Mouse (Mus musculus): ENCODE results near the gene Pkd1l2.

Pkd1l2 gene

GRCm38 (mm10) chr8:117082399-117082872, at the start of gene Pkd1l2:
Pkd1l2 (minus strand) TSS chr8:117082449.
- in situ Hi-C loops (cut with MboI; ENCODE audit: low pct_unique_long_range_greater_than_20kb in 1 of 2, low sequenced_read_pairs in 2 of 2, unreplicated experiment in 1 of 2), result no loop called here

DNA sequence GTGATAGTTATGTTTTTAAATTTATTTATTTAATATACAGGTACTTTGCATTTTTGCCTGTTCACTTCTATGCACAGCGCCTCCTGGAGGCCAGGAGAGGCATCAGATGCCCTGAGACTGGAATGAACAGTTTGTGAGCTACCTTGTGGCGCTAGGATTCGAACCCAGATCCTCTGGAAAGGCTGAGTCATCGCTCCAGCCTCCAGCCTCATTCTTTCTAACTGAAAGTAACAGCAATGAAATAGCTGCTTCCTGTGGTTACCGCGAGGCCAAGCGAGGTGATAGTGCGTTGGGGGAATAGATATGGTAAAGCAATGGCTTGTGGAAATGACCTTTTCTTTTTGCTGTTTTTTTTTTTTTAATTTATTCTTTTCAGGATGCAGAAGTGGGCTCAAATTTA, 44.8 kb upstream of the Pkd1l2 start:
- in situ Hi-C loops (cut with MboI; ENCODE audit: low pct_unique_long_range_greater_than_20kb in 1 of 2, low sequenced_read_pairs in 2 of 2, unreplicated experiment in 1 of 2), result no loop called here

- in situ Hi-C loops (cut with MboI; ENCODE audit: low pct_unique_long_range_greater_than_20kb in 1 of 2, low sequenced_read_pairs in 2 of 2, unreplicated experiment in 1 of 2), result no loop called here
These were observed 44.2 kb upstream of the Pkd1l2 start for GRCm38 (mm10) chr8:117126411-117126810.

DNA sequence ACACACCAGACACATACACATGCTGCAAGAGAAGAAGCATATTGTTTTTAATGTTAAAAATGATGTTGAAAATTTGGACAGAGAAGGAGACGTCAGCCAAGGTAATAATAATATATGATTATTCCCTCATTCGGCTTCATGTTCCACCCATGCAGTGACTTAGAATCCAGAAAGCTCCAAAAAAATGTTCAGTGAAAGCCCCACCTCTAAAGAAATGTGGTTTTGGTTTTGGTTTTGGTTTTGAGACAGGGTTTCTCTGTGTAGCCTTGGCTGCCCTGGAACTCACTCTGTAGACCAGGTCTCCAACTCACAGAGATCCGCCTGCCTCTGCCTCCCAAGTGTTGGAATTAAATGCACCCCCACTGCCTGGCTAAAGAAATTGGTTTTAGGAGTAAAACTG, 43.6 kb upstream of the Pkd1l2 start:
- in situ Hi-C loops (cut with MboI; ENCODE audit: low pct_unique_long_range_greater_than_20kb in 1 of 2, low sequenced_read_pairs in 2 of 2, unreplicated experiment in 1 of 2), result no loop called here

DNA sequence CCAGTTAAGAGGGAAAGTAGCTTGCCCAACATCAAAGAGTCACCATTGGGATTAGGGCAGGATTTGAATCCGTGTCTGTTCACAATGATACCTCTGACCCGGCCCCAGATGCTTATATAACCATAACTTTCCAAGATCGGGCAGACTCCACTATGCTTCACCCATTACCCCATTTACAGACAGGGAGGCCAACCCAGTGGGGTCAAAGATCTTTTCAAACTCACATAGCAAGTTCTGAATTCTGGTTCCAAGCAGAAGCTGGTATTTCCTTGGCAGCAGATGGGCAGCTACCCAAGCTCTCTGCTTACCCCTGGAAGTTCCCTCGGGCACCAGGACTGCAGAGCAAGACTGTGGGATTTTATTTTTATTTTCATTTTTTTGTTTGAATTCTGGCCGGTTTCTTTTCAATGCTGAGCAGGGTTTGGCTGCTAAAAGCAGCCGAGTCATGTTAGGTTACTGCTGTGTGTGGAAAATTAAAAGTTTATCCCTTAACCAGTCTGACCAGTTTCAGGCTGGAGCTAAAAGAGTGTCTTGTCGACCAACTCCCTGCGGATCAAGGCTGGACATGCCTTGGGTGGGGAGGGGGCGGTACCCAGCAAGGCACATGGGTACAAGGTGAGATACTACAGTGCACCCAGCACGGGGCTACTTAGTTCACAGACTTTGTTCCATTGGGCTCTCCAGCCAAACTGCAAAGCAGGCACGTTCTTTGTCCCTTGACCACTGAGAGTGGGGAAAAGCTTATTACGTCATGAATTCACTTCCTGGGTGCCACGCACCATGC, 41.8 kb upstream of the Pkd1l2 start:
- in situ Hi-C loops (cut with MboI; ENCODE audit: low pct_unique_long_range_greater_than_20kb in 1 of 2, low sequenced_read_pairs in 2 of 2, unreplicated experiment in 1 of 2), result no loop called here

DNA sequence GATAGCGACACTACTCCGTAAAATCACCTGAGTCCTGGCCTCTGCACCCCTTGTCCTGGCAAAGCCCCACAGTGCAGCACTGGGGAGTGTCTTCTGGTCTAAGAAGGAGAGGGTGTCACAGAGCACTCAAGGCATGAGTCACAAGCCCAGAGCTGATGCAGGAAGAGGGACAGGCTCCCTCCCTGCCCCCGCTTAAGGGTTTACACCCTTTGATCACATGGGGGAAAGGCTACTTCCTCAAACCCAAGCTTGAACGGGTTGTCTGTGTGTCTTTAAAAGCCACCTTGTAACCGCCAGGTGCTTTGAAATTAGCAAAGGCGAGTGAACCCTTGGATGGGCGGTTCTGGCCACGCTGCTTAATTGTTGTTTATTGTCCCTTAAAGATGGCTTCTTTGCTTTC, 39.0 kb upstream of the Pkd1l2 start:
- in situ Hi-C loops (cut with MboI; ENCODE audit: low pct_unique_long_range_greater_than_20kb in 1 of 2, low sequenced_read_pairs in 2 of 2, unreplicated experiment in 1 of 2), result no loop called here

DNA sequence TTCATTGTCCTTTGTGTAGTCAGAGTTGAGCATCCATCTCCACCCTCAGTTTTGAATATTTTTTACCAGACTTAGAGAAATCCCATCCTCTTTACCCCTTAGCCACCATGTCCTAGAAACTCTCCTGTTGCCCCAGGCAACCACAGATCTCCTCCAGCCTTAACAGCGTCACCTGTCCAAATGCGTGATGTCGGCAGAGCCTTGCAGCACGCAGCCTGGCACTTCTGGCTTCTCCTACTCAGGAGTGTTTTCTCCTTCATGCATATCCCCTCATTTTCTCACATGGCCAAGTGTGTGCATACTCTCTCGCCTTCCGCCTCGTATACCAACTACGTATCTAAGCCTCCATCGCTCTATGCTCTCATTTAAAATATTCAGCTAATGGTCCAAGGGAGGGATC, 36.2 kb upstream of the Pkd1l2 start:
- in situ Hi-C loops (cut with MboI; ENCODE audit: low pct_unique_long_range_greater_than_20kb in 1 of 2, low sequenced_read_pairs in 2 of 2, unreplicated experiment in 1 of 2), result no loop called here

- in situ Hi-C loops (cut with MboI; ENCODE audit: low pct_unique_long_range_greater_than_20kb in 1 of 2, low sequenced_read_pairs in 2 of 2, unreplicated experiment in 1 of 2), result no loop called here
These were observed 34.3 kb upstream of the Pkd1l2 start for GRCm38 (mm10) chr8:117116534-117116933.

- in situ Hi-C loops (cut with MboI; ENCODE audit: low pct_unique_long_range_greater_than_20kb in 1 of 2, low sequenced_read_pairs in 2 of 2, unreplicated experiment in 1 of 2), result no loop called here
These were observed 33.6 kb upstream of the Pkd1l2 start for GRCm38 (mm10) chr8:117115676-117116446.

GRCm38 (mm10) chr8:117115094-117115493, 32.8 kb upstream of the Pkd1l2 start:
- in situ Hi-C loops (cut with MboI; ENCODE audit: low pct_unique_long_range_greater_than_20kb in 1 of 2, low sequenced_read_pairs in 2 of 2, unreplicated experiment in 1 of 2), result no loop called here

DNA sequence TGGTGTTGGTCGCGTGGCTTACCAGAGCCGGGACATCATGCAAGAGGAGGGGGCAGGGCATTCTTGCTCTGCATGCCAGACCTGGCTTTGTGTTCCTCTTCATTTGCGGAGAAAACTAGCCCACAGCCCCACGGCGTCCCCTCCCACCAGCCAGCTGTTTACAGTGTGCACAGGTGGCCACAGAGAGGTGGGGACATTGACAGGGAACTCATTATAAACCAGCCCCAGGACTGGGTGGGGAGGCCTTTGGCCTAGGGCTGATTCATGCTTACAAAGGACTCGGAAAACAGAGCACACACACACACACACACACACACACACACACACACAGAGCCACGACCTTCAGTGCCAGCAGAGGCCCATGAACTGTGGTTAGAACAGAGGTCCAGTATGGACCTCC, 30.0 kb upstream of the Pkd1l2 start:
- in situ Hi-C loops (cut with MboI; ENCODE audit: low pct_unique_long_range_greater_than_20kb in 1 of 2, low sequenced_read_pairs in 2 of 2, unreplicated experiment in 1 of 2), result no loop called here

GRCm38 (mm10) chr8:117111641-117112040, 29.4 kb upstream of the Pkd1l2 start:
- in situ Hi-C loops (cut with MboI; ENCODE audit: low pct_unique_long_range_greater_than_20kb in 1 of 2, low sequenced_read_pairs in 2 of 2, unreplicated experiment in 1 of 2), result no loop called here

GRCm38 (mm10) chr8:117109801-117110390, 27.6 kb upstream of the Pkd1l2 start:
- in situ Hi-C loops (cut with MboI; ENCODE audit: low pct_unique_long_range_greater_than_20kb in 1 of 2, low sequenced_read_pairs in 2 of 2, unreplicated experiment in 1 of 2), result loop anchor here in 1 of 2 experiments (10.0 kb wide), 1 partner anchor 365 kb away; no protein-coding TSS in a partner anchor

GRCm38 (mm10) chr8:117109018-117109711, 26.9 kb upstream of the Pkd1l2 start:
- in situ Hi-C loops (cut with MboI; ENCODE audit: low pct_unique_long_range_greater_than_20kb in 1 of 2, low sequenced_read_pairs in 2 of 2, unreplicated experiment in 1 of 2), result loop anchor here in 1 of 2 experiments (10.0 kb wide), 1 partner anchor 366 kb away; no protein-coding TSS in a partner anchor

GRCm38 (mm10) chr8:117107533-117107932, 25.3 kb upstream of the Pkd1l2 start:
- in situ Hi-C loops (cut with MboI; ENCODE audit: low pct_unique_long_range_greater_than_20kb in 1 of 2, low sequenced_read_pairs in 2 of 2, unreplicated experiment in 1 of 2), result loop anchor here in 1 of 2 experiments (10.0 kb wide), 1 partner anchor 367 kb away; no protein-coding TSS in a partner anchor

DNA sequence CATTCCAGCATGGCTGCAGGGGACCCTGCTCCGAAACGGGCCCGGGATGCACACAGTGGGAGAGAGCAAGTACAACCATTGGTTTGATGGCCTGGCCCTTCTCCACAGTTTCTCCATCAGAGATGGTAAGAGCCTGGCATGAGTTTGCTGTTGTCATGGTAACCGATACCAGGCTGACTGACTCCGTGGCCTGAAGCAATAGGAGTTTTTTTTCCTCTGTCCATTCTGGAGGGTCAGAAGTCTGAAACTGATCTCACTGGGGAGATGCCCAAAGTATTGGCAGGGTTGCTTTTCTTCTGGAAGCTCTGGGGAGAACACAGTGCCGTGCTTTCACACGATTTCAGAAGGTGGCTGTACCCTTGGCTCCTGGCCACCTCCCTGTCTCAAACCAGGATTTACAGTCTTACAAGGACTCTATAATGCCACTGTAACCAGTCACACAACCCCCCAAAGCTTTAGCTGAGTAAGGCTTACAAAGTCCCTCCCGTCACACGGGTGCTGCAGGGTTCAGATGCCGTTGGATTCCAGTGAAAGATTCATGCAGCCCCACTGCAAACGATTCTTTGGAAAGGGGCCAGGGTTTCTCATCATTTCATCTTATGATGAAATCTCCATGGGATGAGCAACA, 15.4 kb upstream of the Pkd1l2 start:
- in situ Hi-C loops (cut with MboI; ENCODE audit: low pct_unique_long_range_greater_than_20kb in 1 of 2, low sequenced_read_pairs in 2 of 2, unreplicated experiment in 1 of 2), result no loop called here

- in situ Hi-C loops (cut with MboI; ENCODE audit: low pct_unique_long_range_greater_than_20kb in 1 of 2, low sequenced_read_pairs in 2 of 2, unreplicated experiment in 1 of 2), result no loop called here
These were observed 14.9 kb upstream of the Pkd1l2 start for GRCm38 (mm10) chr8:117097051-117097563.

DNA sequence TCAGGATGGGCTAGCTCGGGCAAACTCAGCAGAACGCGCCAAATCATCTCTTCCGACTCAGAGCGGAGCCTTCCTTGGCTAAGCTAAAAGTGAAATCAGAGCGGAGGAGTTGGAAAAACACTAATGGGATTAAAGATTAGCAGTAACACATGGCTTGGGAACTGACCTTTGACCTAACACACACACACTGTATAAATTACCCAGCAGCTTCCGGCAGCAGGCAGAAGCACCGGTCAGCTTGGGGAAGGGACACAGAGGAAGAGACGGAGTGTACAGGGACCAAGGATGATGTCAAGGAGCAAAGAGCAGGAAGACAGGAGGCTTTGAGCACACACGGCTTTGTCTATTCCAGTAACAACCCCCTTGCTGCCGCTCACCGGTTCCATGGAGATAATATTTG, 13.4 kb upstream of the Pkd1l2 start, which contains the start of gene Bco1:
Gene Bco1 (plus strand): TSS at position 208 of the 400 bp plus-strand sequence.
- in situ Hi-C loops (cut with MboI; ENCODE audit: low pct_unique_long_range_greater_than_20kb in 1 of 2, low sequenced_read_pairs in 2 of 2, unreplicated experiment in 1 of 2), result no loop called here
